Mouse (Mus musculus): Measurements from ENCODE around the gene Nfam1. TPM values are rescaled to one million over a fixed set of nuclear protein-coding genes. Genes with fewer than 3 reads are reported as not detected.
A peak's percentile ranks its signal among the peaks of the same experiment; 100 is the strongest.

The Nfam1 gene
- total RNA-seq, 4 experiments from 2014 or later: 0.12 to 0.43 (median 0.28) TPM

GRCm38 (mm10) chr15:83038812-83039211 is 5.7 kb upstream of the Nfam1 start:
- no peak for DNase-seq (ENCODE audit: low spot score in 2 of 2)

- peak; percentile 72 for DNase-seq (ENCODE audit: low spot score in 2 of 2)
These were observed 4.8 kb upstream of the Nfam1 start for GRCm38 (mm10) chr15:83037755-83038483.

DNA sequence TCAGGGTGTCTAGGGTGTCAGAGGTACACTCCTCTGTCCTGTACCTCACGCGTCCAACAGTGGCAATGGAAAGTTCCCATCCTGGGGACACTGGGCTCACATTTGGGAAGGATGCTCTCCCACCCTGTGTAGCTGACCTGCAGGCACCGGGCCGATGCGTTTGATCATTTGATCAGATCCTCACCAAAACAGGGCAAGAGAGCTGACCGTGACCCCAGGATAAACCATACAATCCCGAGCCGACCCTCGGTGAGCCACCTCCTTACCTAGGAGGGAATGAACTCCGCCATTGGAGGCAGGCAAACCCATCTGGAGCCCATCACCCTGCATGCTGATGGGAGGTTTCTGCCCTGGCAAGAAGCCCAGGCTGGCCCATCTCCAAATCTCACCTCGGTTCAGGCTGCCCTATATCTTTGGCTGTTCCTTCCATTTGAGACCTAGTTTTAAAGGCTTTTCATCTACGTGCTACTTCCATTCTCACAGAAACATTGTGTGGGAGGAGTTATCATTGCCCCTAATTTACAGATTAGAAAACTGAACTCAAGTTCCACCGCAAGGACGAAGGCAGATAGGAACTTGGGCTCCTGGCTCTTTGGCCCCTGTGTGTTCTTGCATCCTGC is 3.9 kb upstream of the Nfam1 start:
- DNase-seq (ENCODE audit: low spot score in 2 of 2): no peak

DNA sequence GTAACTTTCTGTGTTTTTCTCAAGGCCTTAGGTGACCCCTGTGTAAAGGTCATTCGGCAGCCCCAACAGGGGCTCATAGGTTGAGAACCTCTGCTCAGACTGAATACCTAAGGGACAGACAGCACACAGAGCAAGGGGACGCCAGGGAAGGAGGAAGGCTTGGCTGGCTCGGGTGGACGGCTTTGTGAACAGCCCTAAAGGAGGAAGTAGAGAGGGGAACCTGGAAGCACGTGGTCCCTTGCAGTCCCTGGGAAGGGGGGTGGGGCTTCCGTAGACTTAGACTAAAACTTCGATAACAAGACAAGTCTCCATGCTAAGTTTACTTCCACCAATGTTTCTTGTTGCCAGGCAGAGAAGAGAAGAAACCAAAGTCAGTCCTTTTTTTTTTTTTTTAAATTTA is 3.0 kb upstream of the Nfam1 start:
- DNase-seq (ENCODE audit: low spot score in 2 of 2): no peak

DNA sequence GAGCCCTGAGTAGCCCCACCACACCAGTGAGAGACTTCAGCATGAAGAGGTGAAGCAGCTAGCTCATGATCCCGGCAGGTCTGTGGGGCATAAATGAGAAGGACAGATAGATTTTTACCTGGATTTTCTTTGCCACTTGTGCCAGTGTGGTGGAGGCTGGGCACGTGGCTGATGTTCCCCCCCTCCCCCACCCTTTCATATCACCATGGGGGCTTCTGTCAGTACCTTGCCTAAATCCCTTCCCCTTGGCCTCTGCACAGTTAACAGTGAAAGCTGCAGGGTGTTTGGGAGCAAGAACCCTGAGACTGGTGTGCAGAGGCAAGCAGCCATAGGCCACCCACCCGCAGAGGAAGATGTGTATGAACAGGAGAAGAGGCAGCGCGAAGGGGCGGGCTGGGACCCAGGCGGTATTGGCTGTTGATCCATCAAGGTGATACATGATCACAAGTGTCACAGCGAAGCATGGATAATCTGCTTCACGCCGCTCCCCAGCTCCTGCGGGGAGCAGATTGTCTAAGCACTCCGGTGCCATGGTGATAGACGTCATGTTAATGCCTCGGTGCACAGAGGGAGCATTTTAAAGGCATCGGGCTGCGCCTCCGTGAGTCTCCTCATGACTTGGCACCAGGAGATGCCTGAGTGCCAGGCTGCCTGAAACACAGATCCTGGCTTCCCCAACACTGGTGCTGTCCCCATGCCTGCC is 1.3 kb upstream of the Nfam1 start:
- DNase-seq (ENCODE audit: low spot score in 2 of 2): no peak

DNA sequence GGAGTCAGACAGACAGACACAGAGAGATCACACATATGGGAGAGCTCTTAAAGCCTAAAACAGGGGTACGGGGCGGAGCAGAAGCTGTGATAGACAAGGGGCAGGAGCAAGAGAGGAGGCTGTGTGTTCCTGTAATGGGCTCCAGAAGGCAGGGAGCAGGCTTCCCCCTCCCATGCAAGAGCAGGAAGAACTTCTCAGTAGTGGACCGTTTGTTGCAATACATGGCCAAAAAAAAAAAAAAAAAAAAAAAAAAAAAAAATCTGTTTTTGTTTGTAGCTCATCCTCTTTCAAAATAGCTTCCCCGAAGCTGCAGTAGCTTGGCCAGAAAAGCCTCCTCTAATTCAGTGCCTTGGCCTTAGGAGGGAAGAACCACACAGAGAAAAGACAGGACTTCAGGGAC is 2.2 kb downstream of the Nfam1 start:
- DNase-seq (ENCODE audit: low spot score in 2 of 2): no peak

DNA sequence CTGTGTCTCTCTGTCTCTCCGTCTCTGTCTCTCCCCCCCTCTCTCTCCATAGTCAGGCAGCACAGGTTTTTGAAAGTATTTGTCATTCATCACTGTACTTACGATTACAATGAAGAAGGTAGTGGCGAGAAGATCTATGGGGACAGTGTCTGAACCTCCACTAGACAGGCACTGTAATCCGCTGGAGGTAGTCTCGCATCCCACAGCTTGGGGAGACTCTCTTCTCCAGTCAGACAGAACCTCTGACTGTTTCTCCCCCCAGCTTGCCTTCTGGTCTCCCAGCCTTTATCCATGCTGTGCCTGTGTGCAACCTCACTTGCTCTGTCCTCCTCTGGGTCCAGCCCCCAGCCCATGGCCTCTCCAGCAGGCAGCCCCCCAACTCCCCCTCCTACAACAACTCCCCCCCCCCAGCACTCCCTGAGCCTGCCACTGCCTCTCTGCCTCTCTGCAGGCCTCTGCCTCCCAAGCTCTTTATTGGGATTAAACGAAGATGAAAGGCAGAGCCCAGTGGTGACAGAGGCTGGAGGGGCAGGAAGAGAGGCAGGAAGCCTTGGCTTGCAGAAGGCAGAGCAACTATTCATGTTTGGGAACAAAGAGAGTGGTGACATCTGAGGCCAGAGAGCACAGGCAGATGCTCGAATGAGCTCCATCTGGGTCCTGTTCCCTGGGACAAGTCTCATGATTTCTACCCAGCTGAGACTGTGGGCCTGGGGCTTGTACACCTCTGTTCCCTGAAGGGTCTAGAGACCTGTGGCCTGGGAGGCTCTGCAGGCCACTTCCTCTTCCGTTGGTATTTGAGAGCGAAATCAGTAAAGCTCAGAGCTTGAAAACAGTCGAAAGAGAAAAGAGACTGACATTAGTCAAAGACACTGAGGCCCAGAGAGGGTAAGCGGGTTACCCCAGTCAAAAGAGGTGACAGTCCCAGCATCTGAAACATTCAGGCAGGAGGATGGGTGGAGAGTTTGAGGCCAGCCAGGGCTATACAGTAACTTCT is 3.1 kb downstream of the Nfam1 start:
- no peak for DNase-seq (ENCODE audit: low spot score in 2 of 2)

- no peak for DNase-seq (ENCODE audit: low spot score in 2 of 2)
These were observed 7.0 kb downstream of the Nfam1 start for GRCm38 (mm10) chr15:83026129-83026528.

DNA sequence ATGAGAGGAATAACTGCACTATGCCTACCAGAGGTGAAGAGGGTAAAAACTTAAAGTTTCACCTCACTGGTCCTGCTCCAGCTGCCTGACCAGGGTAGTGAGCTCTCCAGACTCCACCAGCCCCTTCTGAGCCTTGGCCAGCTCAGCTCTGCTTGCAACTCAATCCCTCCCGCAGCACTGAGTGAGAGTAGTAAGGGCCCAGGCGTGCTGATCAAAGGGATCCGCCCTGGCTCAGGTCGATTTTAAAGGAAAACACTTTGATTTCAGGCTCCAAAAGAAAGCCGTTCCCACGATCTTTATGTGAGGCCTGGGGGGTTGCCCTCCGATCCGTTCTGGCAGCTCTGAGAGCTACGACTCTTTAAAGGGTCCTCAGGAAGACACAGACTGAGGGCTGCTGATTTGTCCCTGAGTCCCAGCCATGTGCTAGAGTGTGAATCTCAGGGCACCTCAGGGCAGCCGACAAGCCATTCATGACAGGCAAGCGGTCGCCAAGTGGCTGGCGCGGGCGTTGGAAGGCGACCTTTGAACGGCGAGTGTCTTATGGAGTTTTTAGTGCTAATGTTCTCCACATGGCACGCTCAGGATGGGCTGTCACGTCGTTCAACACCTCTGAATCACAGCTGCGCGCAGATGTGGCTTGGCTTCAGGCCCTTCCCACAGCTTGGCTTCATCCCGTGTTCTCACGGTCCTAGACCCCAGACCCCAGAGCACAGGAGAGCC is 7.9 kb downstream of the Nfam1 start:
- no peak for DNase-seq (ENCODE audit: low spot score in 2 of 2)

DNA sequence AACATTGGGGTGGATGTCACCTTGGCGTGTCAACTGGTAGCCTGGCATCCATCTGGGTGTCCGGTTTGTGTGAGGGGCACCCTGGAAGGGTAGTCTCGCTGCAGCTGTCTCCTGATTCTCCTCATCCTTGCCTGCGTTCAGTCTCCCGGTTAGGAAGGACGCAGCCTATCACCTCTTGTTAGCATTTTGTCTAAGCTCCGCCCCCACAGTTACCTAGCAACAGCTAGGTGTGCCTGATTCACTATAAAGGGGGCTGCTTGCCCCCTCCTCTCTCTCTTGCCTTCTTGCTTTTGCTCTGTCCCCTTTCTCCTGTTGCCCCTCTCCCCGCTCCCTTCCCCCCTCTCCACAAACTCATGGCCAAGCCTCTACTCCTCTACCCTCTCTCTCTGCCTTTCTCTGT is 10.2 kb downstream of the Nfam1 start:
- no peak for DNase-seq (ENCODE audit: low spot score in 2 of 2)

- no peak for DNase-seq (ENCODE audit: low spot score in 2 of 2)
These were observed 22.0 kb downstream of the Nfam1 start for GRCm38 (mm10) chr15:83010990-83011664.

DNA sequence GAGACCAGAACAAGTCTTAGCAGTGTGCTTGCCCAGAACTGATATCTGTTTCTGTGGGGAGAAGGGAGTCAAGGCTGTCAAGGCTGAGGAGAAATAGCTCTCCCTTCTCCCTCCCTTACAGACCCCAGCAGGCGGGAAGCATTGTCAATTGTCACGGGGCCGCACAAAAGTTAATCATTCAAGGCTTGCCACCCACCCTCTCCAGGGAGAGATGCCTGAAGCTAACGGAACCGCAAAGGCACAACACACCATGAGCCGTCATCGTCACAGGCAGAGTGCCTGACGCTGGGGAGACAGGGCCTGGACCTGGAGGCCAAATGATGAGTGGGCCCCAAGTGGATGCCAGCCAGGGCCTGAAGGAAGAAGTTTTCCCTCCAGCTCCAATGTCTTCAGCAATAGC is 22.7 kb downstream of the Nfam1 start:
- DNase-seq (ENCODE audit: low spot score in 2 of 2): no peak

DNA sequence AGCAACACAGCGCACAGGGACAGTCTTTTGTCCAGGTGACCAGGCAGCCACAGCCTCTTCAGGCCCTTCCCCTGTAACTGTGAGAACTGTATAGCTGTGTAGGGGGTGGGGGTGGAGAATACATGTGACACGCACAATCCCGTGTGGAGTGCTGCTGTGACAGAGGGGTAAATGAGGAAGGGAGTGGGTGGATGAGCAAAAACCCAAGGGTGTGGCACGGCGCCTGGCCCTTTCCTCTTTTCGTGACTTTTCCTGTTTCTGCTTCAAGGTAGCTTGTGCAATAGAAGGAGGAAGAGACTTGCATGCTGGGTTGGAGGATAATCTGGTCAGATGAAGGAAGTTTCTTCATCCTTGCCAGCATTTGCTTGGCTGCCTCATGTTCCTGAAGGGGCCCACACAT is 23.6 kb downstream of the Nfam1 start:
- no peak for DNase-seq (ENCODE audit: low spot score in 2 of 2)

- no peak for DNase-seq (ENCODE audit: low spot score in 2 of 2)
These were observed 24.2 kb downstream of the Nfam1 start for GRCm38 (mm10) chr15:83008761-83009423.

- DNase-seq (ENCODE audit: low spot score in 2 of 2): no peak
These were observed 25.7 kb downstream of the Nfam1 start for GRCm38 (mm10) chr15:83007346-83007920.

GRCm38 (mm10) chr15:83002665-83003548 is 30.2 kb downstream of the Nfam1 start:
- DNase-seq (ENCODE audit: low spot score in 2 of 2): no peak

DNA sequence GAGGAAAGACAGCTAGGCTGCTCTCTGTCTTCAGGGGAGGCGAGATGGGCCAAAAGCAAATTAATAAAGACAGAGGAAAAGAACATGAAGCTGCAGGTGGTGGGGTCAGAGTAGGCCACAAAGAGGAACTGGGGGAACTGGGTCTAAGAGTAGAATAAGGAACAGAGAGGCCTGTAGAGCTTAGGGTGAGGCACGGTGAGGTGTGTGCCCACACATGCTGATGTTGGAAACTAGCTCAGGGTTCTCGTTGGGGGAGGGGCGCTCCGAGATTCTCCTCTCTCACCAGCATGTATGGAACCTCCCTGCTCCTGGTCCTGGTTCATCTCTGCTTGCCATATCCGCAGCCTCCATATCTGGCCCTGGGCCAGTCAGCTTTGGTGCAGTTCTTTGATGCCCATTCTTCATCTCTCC is 34.3 kb downstream of the Nfam1 start:
- no peak for DNase-seq (ENCODE audit: low spot score in 2 of 2)

GRCm38 (mm10) chr15:82996431-82996830 is 36.7 kb downstream of the Nfam1 start:
- DNase-seq (ENCODE audit: low spot score in 2 of 2): no peak
